Mouse (Mus musculus) hindbrain, embryonic 13.5 days (tissue): ENCODE data around the gene Commd1. TPM values are rescaled to one million over a fixed set of nuclear protein-coding genes. Genes with fewer than 3 reads are reported as not detected.

ENCODE experiments used
- ATAC-seq: fragments of 200-750 bp; cut with Nextera tagmentation; 2 replicates; pipeline ENCODE4 v1.8.0; 2017; ENCODE audit warnings: moderate TSS enrichment; ENCODE audit not compliant: low FRiP score
- H3K27ac ChIP-seq: fragments of 300-500 bp; sonication (generic); 2 replicates; pipeline ENCODE4 v1.5.1; 2015; ENCODE audit warnings: inconsistent platforms, mild to moderate bottlenecking, moderate library complexity
- H3K27me3 ChIP-seq: fragments of 300-500 bp; sonication (generic); 2 replicates; pipeline ENCODE4 v1.6.1; 2015; ENCODE audit warnings: mild to moderate bottlenecking, inconsistent platforms
- H3K36me3 ChIP-seq: fragments of 300-500 bp; sonication (generic); 2 replicates; pipeline ENCODE4 v1.6.1; 2015; ENCODE audit warnings: mild to moderate bottlenecking, inconsistent platforms
- H3K4me1 ChIP-seq: fragments of 300-500 bp; sonication (generic); replicated peaks from 2 replicates; pipeline ENCODE4 v1.6.1; 2015; ENCODE audit warnings: inconsistent platforms
- H3K4me2 ChIP-seq: fragments of 300-500 bp; sonication (generic); 2 replicates; pipeline ENCODE4 v1.6.1; 2015; ENCODE audit warnings: inconsistent platforms, mild to moderate bottlenecking, moderate library complexity
- H3K4me3 ChIP-seq: fragments of 300-500 bp; sonication (generic); 2 replicates; pipeline ENCODE4 v1.5.1; 2015; ENCODE audit warnings: mild to moderate bottlenecking, inconsistent platforms
- H3K9ac ChIP-seq: fragments of 300-500 bp; sonication (generic); 2 replicates; pipeline ENCODE4 v1.6.1; 2015; ENCODE audit warnings: mild to moderate bottlenecking, inconsistent platforms
- H3K9me3 ChIP-seq: fragments of 300-500 bp; sonication (generic); 2 replicates; pipeline ENCODE4 v1.6.1; 2016; ENCODE audit warnings: inconsistent platforms
- WGBS: fragments of 180-500 bp; shearing (Covaris S2); methylation state at CpG from one replicate; pipeline ENCODE4 v1.1.7; 2015; 5-methylcytosine and 5-hydroxymethylcytosine counted together
- polyA plus RNA-seq: library from polyadenylated mRNA; unstranded; fragments of >200 nt; fragmentation: Nextera tagmentation; extraction: Ambion mirVana; gene quantifications from 2 replicates; pipeline ENCODE4 v1.2.1, GENCODE M21; 2015

Gene Commd1
- polyA plus RNA-seq, 1 experiment from 2014 or later = 301 TPM

DNA sequence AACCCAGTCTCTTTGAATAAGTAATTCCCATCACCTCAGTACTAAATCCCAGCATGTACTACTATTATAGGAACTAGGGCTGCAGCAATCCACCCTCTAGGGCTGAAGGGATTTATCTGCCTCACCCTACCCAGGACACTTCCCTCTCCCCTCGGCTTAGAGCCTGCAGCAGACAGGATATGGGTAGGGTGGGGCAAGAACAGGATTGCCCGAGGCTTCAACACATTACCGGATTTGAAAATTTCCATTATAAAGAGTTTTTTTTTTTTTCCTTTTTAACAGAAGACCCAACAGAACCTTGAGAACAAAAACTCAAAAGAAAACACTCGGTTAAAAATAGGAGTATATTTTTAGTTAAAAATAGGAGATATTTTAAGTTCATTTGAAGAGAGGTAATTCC, 130.8 kb downstream of the Commd1 start:
- H3K4me2 ChIP-seq = no peak overlapping the region
- no peak for ATAC-seq

GRCm38 (mm10) chr11:22850077-22850476, 132.1 kb downstream of the Commd1 start:
- Histone ChIP-seq H3K27me3 (0 out of 2 replicates have a peak, but pooled peaks cover 5% of the 10 kb centered on the region), H3K9ac (no peak overlapping the region), H3K27ac (no peak overlapping the region), H3K36me3 (no peaks in the 10 kb centered on the region), H3K4me1 (peaks cover 11% of the 10 kb centered on the region; the same call in 1 of the 2 replicates), H3K9me3 (no peaks in the 10 kb centered on the region), H3K4me2 (no peak overlapping the region), H3K4me3 (no peak overlapping the region)
- ATAC-seq = no peak
- 87% methylated on average over 4 of the region's 4 CpGs for WGBS

More for the DNA sequence above, 130.8 kb downstream of the Commd1 start:
- Histone ChIP-seq H3K4me3 (no peak overlapping the region), H3K27ac (no peak overlapping the region), H3K4me1 (peaks cover 8% of the 10 kb centered on the region; the same call in 1 of the 2 replicates), H3K9me3 (no peaks in the 10 kb centered on the region), H3K9ac (no peak overlapping the region), H3K27me3 (peaks cover 16% of the 10 kb centered on the region), H3K36me3 (no peaks in the 10 kb centered on the region)
- 57% methylated on average over 4 of the region's 4 CpGs for WGBS

DNA sequence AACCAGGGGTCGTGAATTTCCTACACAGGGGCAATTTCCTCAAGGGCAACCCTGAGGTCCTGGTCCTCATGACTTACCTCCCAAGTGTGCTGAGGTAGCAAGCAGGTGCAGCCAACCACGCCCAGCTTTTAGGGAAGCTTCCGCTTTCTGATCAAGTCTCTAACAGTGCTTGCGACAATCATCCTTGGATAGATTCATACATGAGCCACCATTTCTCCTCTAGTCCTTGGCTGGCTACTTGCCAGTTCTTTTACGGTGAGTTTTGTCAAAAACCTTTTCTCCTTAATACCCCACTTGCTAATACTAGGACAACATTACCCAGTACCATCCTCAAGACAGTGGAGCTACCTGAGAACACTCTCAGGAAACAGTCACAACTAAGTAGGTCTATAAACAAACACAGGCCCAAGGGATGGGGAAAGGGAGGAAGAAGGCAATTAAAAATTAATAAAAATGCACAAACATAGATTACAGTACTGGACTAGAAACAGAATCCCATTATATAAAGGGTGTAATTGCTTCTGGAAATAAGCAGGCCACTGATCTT, 133.5 kb downstream of the Commd1 start:
- Histone ChIP-seq H3K27ac (no peak overlapping the region), H3K4me2 (no peak overlapping the region), H3K27me3 (0 out of 2 replicates have a peak, but pooled peaks cover 5% of the 10 kb centered on the region), H3K4me3 (no peak overlapping the region), H3K4me1 (peaks cover 11% of the 10 kb centered on the region; the same call in 1 of the 2 replicates), H3K36me3 (no peaks in the 10 kb centered on the region), H3K9me3 (no peaks in the 10 kb centered on the region), H3K9ac (no peak overlapping the region)
- 89% methylated on average over 5 of the region's 5 CpGs for WGBS
- ATAC-seq = no peak

DNA sequence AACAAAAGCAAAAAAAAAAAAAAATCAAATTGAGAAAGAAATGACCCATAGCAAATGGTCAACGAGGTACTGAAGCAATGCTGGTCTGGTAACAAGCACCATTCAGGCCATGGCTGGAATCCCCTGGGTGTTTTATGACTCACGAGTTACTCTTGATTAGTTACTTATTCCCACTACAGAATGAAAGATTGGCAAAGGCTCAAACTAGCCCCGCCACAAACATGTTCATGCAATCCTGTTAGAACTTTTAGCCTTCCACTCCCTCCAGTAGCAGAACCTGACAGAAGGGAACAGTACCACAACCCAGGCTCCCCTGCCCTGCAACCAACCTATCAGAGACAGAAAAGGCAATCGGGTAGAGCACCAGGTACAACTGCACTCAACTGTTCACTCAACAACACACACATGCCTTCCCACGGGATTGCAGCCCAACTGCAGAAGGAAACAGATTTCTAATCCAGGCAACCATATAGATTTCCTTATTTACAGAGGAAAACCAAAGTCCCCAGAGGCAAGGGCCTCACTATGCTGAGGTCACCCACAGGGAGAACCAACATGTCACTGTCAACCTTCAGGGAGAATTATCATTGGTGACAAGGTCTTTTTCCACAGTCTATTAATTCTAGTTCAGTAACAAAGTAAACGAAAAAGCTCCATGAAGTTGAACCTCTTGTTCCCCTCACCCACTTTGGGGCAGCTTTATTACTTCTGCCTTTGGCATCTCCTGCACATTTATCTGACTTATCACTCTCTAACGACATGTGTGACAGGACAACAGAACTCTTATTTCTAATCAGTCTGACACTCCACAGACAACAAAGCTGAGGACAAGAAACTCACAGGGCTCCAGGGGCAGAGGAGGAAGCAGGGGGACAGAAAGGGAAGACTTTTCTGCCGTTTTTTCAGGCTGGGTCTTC, 134.2 kb downstream of the Commd1 start:
- no peak overlapping the region for H3K4me2 ChIP-seq
- peaks cover 11% of the 10 kb centered on the region; the same call in 1 of the 2 replicates for H3K4me1 ChIP-seq
- H3K9ac ChIP-seq = no peak overlapping the region
- H3K36me3 ChIP-seq = no peaks in the 10 kb centered on the region
- H3K4me3 ChIP-seq = no peak overlapping the region
- 72% methylated on average over 8 of the region's 8 CpGs for WGBS
- no peak for ATAC-seq
- H3K9me3 ChIP-seq = no peaks in the 10 kb centered on the region
- no peak overlapping the region for H3K27ac ChIP-seq
- 0 out of 2 replicates have a peak, but pooled peaks cover 3% of the 10 kb centered on the region for H3K27me3 ChIP-seq

DNA sequence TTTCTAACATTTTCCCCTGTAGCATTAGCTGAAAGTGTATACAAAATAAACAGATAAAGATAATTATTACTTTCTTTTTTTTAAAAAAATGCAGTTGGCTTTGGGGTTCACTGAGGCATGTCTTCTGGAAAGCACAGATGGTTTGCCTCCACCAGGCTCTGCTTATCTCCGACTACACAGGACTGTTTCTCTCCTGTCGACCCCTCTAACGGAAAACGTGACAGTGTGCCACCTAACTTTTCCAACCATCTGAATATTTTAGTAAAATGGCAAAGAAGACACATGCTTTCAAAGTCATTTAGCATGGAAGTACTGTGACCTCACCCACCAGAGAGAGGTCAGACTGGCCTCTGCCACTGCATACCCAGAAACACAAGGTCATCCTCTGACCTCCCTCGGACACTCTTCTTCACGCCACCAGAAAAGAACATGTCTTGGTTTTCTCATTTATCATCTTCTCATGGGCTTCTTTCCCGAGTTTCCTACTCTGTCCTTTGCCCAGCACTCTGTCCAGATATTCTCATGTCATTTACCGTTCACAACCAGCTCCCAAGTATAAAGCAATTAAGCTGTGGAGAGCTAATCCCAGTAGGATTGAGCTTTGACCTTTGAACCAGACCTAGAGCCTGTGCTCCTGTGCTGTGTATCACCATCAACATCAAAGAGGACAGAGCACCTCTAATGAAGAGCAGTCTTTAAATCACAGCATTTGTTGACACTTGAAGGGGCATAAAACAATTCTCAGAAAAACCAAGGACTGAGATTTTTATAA, 135.0 kb downstream of the Commd1 start:
- Histone ChIP-seq H3K27me3 (no peaks in the 10 kb centered on the region), H3K9me3 (no peaks in the 10 kb centered on the region), H3K27ac (no peak overlapping the region), H3K36me3 (no peaks in the 10 kb centered on the region), H3K4me1 (peaks cover 11% of the 10 kb centered on the region; the same call in 1 of the 2 replicates), H3K4me3 (no peak overlapping the region), H3K4me2 (no peak overlapping the region), H3K9ac (no peak overlapping the region)
- ATAC-seq = no peak
- WGBS = 71% methylated on average over 8 of the region's 8 CpGs

Other genes starting within 250 kb of the Commd1 start
- 1.1 and 1.5 TPM in 2 replicates for gene B3gnt2, start 121.4 kb downstream of the Commd1 start, polyA plus RNA-seq
- gene Zrsr1, start 10.4 kb downstream of the Commd1 start, polyA plus RNA-seq = 6.6 and 8.3 TPM in 2 replicates
- 4.8 and 6.1 TPM in 2 replicates for gene Gm28048, start 292 bp downstream of the Commd1 start, polyA plus RNA-seq
- gene Cct4, start 8.1 kb upstream of the Commd1 start, polyA plus RNA-seq = 309 and 314 TPM in 2 replicates
- gene Fam161a, start 25.1 kb upstream of the Commd1 start, polyA plus RNA-seq = 6.6 and 7.5 TPM in 2 replicates